Mouse (Mus musculus): ENCODE data around the gene Cdk6. TPM values are rescaled to one million over a fixed set of nuclear protein-coding genes. Genes with fewer than 3 reads are reported as not detected.

Cdk6 gene
- total RNA-seq, 2 experiments from 2014 or later: 1.9 to 4.7 TPM

DNA sequence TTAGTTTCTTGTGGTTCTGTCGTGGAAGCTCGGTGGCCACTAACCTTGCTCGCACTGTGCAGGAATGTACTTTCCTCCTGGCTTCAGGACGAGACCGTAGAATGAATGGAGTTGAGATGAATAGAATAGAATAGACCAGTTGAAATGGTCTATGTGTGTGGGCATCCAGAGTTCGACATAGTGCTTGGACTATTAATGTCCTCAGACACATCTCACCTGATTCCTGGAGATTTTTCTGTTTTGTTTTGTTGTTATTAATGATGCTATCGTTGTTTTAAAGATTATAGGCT, 203.1 kb downstream of the Cdk6 start:
- DNase-seq (ENCODE audit: low spot score in 2 of 2): no peak

DNA sequence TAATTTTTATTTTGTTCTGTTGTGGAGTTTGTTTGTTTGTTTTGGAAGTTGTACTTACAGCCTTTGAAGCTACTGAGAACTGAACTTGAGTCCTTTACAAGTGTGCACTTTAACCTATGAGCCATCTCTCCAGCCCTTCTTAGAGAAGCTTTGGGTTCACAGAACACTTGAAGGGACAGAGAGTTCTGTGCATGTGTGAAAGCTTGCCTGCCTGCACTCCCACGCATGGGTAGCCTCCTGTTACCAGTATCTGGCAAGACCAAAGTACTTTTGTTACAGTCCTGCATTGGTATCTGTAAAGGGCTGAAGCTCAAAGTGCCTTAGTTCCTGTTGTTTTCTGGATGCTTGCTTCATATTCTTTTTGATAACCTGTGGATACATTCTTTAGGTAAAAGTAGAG, 204.9 kb downstream of the Cdk6 start:
- DNase-seq (ENCODE audit: low spot score in 2 of 2): peak in 1 of 2 experiments; percentile 32

DNA sequence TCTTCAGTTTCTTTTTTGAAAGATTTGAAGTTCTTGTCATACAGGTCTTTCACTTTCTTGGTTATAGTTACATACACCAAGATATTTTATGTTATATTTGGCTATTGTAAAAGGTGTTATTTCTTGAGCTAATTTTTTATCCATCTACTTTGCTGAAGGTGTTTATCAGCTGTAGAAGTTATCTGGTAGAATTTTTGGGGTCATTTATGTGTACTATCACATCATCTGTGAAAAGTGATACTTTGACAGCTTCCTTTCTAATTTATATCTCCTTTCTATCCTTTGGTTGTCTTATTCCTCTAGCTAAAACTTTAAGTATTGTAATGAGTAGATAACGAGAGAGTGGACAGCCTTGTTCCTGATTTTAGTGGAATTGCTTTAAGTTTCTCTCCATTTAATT, 210.2 kb downstream of the Cdk6 start:
- no peak for DNase-seq (ENCODE audit: low spot score in 2 of 2)

DNA sequence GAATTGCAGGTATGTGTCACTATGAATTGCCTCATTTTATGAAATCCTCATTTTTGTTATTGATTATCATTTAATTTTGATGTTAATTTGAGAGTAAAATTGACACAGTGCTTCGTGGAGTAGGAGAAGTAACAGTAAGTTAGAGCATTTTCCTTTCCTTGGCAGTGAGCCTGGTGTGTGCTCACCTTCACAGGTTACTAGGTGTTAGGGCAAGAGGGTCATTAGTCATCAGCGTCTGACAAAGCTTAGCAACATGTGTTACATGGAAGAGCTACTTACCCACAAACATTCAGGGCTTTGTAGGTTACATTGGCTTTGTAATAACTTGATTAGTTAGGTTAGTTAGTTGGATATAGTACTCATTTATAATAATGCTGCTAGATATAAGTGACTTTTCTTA, 212.9 kb downstream of the Cdk6 start:
- no peak for DNase-seq (ENCODE audit: low spot score in 2 of 2)

DNA sequence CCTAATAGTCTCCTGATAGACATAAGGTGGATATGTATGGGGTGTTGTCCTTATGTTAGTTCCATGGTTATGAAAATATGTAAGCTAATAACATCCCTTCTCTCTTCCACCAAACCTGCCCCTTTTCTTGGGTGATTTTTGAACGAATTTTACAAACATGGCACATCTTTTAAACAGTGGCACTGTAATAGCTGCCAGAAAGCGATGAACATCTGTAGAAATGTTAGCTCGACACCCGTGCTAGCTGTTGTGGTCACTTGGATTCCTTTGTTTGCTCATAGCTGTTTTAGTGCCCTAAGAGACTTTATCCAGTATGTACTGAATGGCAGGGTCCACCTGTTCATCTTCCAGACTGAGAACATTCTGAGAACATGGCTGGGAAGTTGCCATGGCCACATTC, 230.0 kb downstream of the Cdk6 start, which contains the start of gene 1700109H08Rik:
TSS of gene 1700109H08Rik (plus strand) at position 301 of the 400 bp plus-strand sequence.
- DNase-seq (ENCODE audit: low spot score in 2 of 2): no peak

DNA sequence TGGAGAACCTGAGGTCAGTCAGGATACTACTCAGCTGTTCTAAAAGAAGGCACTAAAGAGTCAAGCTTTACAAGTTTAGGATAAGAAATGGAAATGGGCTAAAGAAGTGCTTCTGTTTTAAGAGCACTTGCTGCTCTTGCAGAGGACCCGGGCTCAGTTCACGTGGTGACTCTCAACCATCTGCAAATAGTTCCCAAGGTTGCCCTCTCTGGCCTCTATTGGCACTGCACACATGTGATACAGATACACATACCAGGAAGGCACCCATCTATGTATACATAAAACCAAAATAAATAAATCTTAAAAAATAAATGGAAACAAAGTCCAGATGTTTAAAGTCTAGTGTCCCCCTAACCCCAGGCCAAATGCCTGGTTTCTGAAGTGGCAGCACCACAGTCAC, 233.5 kb downstream of the Cdk6 start:
- DNase-seq (ENCODE audit: low spot score in 2 of 2): no peak

DNA sequence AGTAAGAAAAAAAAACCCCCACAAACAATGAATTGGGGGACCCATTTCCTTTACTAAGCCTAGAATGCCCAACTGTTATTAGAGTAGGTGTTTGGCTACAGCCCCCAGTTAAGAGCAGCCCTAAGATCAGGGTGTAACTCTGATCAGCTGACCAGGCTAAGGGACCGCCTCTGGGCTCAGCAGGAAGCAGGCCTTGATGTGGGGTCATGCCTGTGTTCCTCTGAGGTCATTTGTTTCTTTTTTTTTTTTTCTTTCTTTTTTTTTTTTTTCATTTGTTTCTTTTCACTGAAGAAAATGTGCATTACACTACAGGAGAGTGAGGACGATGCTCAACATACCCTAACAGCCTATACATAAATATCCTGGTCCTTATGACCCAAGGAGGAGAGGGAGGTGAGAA, 236.7 kb downstream of the Cdk6 start:
- DNase-seq (ENCODE audit: low spot score in 2 of 2): no peak

DNA sequence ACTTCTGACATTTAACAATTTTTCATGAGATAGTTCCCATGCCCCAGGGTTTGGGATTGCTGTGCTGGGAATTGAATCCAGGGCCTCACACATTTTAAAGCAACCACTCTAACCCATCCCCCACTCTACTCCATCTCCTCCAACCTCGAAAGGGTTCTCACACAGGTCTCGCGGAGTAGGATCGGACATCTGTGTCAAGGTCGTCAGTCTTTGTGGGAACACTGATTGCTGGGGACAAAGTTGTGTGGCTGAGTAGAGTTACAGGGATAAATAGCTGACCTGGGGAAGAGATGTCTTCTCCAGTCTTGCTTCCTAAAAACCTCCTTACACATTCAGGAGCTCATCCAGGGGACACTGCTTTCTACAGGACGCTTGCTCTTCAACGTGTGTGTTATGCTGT, 237.8 kb downstream of the Cdk6 start:
- no peak for DNase-seq (ENCODE audit: low spot score in 2 of 2)

Other genes with a start within 250 kb of the Cdk6 start
- 10 to 100 TPM; 42.9 to 44.1 TPM for gene Fam133b, start 202.3 kb downstream of the Cdk6 start, total RNA-seq (2021)
- gene 1700109H08Rik, start 230.1 kb downstream of the Cdk6 start, total RNA-seq (2021): 1 to 10 TPM; 4.7 to 4.9 TPM

Measured in layer of hippocampus, adult 18-20 months (tissue).